Mouse (Mus musculus) forebrain, postnatal 0 days (tissue): Measurements from ENCODE around the gene Tspan15. TPM values are rescaled to one million over a fixed set of nuclear protein-coding genes. Genes with fewer than 3 reads are reported as not detected.

Experiments used
- ATAC-seq: fragments of 200-750 bp; cut with Nextera tagmentation; 2 replicates; pipeline ENCODE4 v1.8.0; 2017; ENCODE audit warnings: mild to moderate bottlenecking, moderate library complexity
- DNase-seq: peaks from one replicate; pipeline ENCODE4 v3.0.0-alpha.2; 2015
- H3K27ac ChIP-seq: fragments of 300-500 bp; sonication (generic); 2 replicates; pipeline ENCODE4 v1.5.1; 2014; ENCODE audit warnings: low read depth, mild to moderate bottlenecking, antibody characterized with exemption, low read length, moderate library complexity, mixed read lengths
- H3K27me3 ChIP-seq: fragments of 300-500 bp; sonication (generic); 2 replicates; pipeline ENCODE4 v1.6.1; 2014; ENCODE audit warnings: mild to moderate bottlenecking, low read length, mixed read lengths; ENCODE audit not compliant: insufficient read depth
- H3K36me3 ChIP-seq: fragments of 300-500 bp; sonication (generic); 2 replicates; pipeline ENCODE4 v1.6.1; 2014; ENCODE audit warnings: mild to moderate bottlenecking, moderate library complexity; ENCODE audit not compliant: insufficient read depth
- H3K4me1 ChIP-seq: fragments of 300-500 bp; sonication (generic); 2 replicates; pipeline ENCODE4 v1.6.1; 2014; ENCODE audit warnings: antibody characterized with exemption; ENCODE audit not compliant: insufficient read depth
- H3K4me2 ChIP-seq: fragments of 300-500 bp; sonication (generic); 2 replicates; pipeline ENCODE4 v1.6.1; 2014; ENCODE audit warnings: low read depth, mild to moderate bottlenecking, moderate library complexity
- H3K4me3 ChIP-seq: fragments of 300-500 bp; sonication (generic); 2 replicates; pipeline ENCODE4 v1.5.1; 2014; ENCODE audit warnings: low read depth, low read length, mixed read lengths
- H3K9ac ChIP-seq: fragments of 300-500 bp; sonication (generic); 2 replicates; pipeline ENCODE4 v1.6.1; 2014; ENCODE audit warnings: mild to moderate bottlenecking
- H3K9me3 ChIP-seq: fragments of 300-500 bp; sonication (generic); 2 replicates; pipeline ENCODE4 v1.6.1; 2016; ENCODE audit warnings: low read length
- CTCF ChIP-seq: sonication (generic); IDR thresholded peaks from 2 replicates; pipeline ENCODE4 v1.5.1; 2016; ENCODE audit warnings: antibody characterized with exemption, control low read depth, low read depth
- WGBS: fragments of 180-500 bp; shearing (Covaris S2); extraction: QIAGEN DNeasy Blood & Tissue Kit; methylation state at CpG from one replicate; pipeline ENCODE4 v1.1.7; 2014; 5-methylcytosine and 5-hydroxymethylcytosine counted together
- polyA plus RNA-seq: library from polyadenylated mRNA; unstranded; fragments of >200 nt; fragmentation: Nextera tagmentation; extraction: Ambion mirVana; gene quantifications from 2 replicates; pipeline ENCODE4 v1.2.1, GENCODE M21; 2015
- total RNA-seq: library from RNA; depleted of rRNA; stranded (reverse); fragments of >200 nt; gene quantifications from 2 replicates; pipeline ENCODE4 v1.2.3, GENCODE M21; 2014

Tspan15 gene
- total and polyA plus RNA-seq, 2 experiments from 2014 or later = 11.6 to 15.2 TPM

DNA sequence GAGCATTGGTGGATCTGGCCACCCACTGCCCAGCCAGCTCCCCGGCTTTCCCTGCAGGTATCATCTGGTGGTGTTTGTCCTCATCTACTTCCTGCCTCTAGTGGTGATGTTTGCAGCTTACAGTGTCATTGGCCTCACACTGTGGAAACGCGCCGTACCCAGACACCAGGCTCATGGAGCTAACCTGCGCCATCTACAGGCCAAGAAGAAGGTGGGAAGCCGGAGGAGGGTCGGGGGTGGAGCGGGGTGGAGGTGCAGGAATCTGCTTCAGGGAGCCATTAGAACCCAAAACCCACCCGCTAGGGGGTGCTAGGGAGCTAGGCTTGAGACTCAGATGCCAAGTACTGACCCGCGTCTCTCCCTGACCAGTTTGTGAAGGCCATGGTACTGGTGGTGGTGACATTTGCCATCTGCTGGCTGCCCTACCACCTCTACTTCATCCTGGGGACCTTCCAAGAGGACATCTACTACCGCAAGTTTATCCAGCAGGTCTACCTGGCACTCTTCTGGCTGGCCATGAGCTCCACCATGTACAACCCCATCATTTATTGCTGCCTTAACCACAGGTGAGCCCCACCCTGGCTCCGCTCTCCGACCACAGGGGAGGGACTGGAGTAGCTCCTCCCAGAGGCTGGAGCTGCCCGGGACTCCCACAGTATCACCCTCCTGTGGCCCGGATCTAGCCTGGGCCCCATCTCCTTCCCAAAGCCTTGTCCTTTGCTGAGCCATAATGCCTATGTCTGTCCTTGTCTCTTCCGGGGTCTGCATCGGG is 30.2 kb upstream of the Tspan15 start:
- ATAC-seq = peak; percentile 93
- WGBS = 19% methylated on average over 18 of the region's 18 CpGs
- H3K9me3 ChIP-seq = no peaks in the 10 kb centered on the region

DNA sequence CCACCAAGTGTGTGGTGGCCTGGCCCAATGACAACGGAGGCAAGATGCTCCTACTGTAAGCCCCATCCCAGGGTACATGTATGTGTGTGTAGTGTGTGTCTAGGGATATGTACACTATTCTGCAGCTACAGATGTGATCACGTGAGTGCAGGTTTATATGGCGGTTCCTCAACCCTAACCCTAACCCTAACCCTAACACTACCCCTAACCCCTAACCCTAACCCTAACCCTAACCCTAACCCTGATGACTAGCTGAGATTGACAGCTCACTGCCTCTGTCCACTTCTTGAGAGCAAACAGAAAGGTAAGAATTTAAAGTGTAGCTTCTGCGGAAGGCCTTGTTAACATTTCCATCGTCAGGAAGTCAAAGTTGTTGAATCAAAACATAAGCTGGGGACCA is 27.2 kb upstream of the Tspan15 start:
- DNase-seq = no peak
- no peak overlapping the region for H3K9ac ChIP-seq
- TF ChIP-seq CTCF = no peak
- H3K4me1 ChIP-seq = no peaks in the 10 kb centered on the region
- H3K36me3 ChIP-seq = no peaks in the 10 kb centered on the region
- no peak overlapping the region for H3K27ac ChIP-seq
- WGBS = 93% methylated on average over 5 of the region's 5 CpGs
- H3K9me3 ChIP-seq = no peaks in the 10 kb centered on the region
- ATAC-seq = no peak
- H3K27me3 ChIP-seq = no peaks in the 10 kb centered on the region
- H3K4me2 ChIP-seq = no peak overlapping the region
- H3K4me3 ChIP-seq = no peak overlapping the region

More for the DNA sequence above, 30.2 kb upstream of the Tspan15 start:
- Histone ChIP-seq H3K27ac (no peak overlapping the region), H3K9ac (no peak overlapping the region), H3K27me3 (no peaks in the 10 kb centered on the region), H3K36me3 (no peaks in the 10 kb centered on the region), H3K4me2 (no peak overlapping the region), H3K4me1 (no peaks in the 10 kb centered on the region), H3K4me3 (no peak overlapping the region)
- peak; percentile 70 for DNase-seq
- peak; percentile 80 for TF ChIP-seq CTCF

DNA sequence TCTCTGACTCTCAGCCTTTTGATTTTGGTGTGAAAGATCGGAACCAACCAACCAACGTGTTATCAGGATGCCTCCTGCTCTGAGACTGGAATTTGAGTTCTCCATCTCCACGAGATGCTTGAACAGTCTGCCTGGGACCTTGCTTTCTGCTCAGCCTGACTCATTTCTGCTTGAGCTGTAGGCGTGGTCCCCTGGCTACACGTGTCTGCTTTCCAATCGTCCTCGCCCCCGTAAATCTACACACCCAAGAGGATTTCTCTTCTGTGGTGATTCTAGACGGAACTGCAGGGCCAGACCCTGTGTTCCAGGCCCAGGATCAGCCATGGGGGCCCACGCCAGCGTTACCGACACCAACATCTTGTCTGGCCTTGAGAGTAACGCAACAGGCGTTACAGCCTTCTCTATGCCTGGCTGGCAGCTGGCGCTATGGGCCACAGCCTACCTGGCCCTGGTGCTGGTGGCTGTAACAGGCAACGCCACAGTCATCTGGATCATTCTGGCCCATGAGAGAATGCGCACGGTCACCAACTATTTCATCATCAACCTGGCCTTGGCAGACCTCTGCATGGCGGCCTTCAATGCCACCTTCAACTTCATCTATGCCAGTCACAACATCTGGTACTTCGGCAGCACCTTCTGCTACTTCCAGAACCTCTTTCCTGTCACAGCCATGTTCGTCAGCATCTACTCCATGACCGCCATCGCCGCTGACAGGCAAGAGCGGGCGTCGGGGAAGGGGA is 21.6 kb upstream of the Tspan15 start:
- 91% methylated on average over 27 of the region's 27 CpGs for WGBS
- Histone ChIP-seq H3K27me3 (no peaks in the 10 kb centered on the region), H3K36me3 (no peaks in the 10 kb centered on the region)

DNA sequence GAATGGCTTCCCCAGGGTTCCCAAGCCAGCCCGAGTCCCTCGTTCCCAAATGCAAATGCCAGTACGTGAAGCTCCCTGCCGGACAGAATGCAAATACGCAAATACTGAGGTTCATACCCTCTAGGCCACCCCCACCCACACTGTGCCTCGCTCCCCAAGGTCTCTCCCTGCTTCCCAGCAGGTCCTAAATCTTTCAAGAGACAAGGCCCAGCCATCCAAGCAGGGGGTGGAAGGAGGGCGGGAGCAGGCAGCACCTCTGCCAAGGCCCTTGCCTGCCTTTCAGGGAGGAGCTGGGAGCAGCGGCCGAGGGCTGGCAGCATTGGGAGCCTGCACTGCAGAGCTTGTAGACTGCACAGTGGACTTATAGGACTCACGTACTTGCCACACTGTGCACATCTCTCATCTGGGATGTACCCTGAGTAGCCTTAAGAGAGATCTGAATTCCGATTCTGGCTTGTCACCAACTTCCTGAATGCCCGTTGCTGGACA is 21.0 kb upstream of the Tspan15 start, which contains the start of gene Tacr2:
Tacr2 (plus strand) TSS at position 439 of the 489 bp plus-strand sequence.
- 54% methylated on average over 12 of the region's 12 CpGs for WGBS
- no peak within 1 kb of the TSS for H3K27ac ChIP-seq
- H3K27me3 ChIP-seq = no peaks in the 10 kb centered on the region
- H3K4me2 ChIP-seq = no peak within 1 kb of the TSS
- DNase-seq (no peak), ATAC-seq (no peak)
- no peaks in the 10 kb centered on the region for H3K4me1 ChIP-seq
- TF ChIP-seq CTCF = no peak
- no peaks in the 10 kb centered on the region for H3K36me3 ChIP-seq
- H3K9me3 ChIP-seq = no peaks in the 10 kb centered on the region
- no peak within 1 kb of the TSS for H3K4me3 ChIP-seq
- H3K9ac ChIP-seq = no peak within 1 kb of the TSS

More for the DNA sequence above, 21.6 kb upstream of the Tspan15 start:
- H3K9ac ChIP-seq = no peak overlapping the region
- ATAC-seq (no peak), DNase-seq (no peak)
- TF ChIP-seq CTCF = no peak
- no peak overlapping the region for H3K4me3 ChIP-seq
- H3K4me2 ChIP-seq = no peak overlapping the region
- H3K4me1 ChIP-seq = no peaks in the 10 kb centered on the region
- H3K27ac ChIP-seq = no peak overlapping the region
- H3K9me3 ChIP-seq = no peaks in the 10 kb centered on the region

- H3K4me2 ChIP-seq = no peak overlapping the region
- no peaks in the 10 kb centered on the region for H3K4me1 ChIP-seq
- no peak for TF ChIP-seq CTCF
- no peak for DNase-seq
- H3K9me3 ChIP-seq = no peaks in the 10 kb centered on the region
- H3K27ac ChIP-seq = no peak overlapping the region
- H3K36me3 ChIP-seq = no peaks in the 10 kb centered on the region
- H3K27me3 ChIP-seq = no peaks in the 10 kb centered on the region
- ATAC-seq = no peak
- no peak overlapping the region for H3K9ac ChIP-seq
- no peak overlapping the region for H3K4me3 ChIP-seq
- 71% methylated on average over 8 of the region's 8 CpGs for WGBS
Observed at GRCm38 (mm10) chr10:62247815-62248214, 16.8 kb upstream of the Tspan15 start.

- ATAC-seq (no peak), DNase-seq (peak; percentile 10)
- 53% methylated on average over 3 of the region's 3 CpGs for WGBS
- H3K27ac ChIP-seq = no peak overlapping the region
- H3K4me2 ChIP-seq = no peak overlapping the region
- no peaks in the 10 kb centered on the region for H3K9me3 ChIP-seq
- no peak overlapping the region for H3K4me3 ChIP-seq
- H3K36me3 ChIP-seq = no peaks in the 10 kb centered on the region
- H3K4me1 ChIP-seq = no peaks in the 10 kb centered on the region
- no peak overlapping the region for H3K9ac ChIP-seq
- TF ChIP-seq CTCF = no peak
- H3K27me3 ChIP-seq = no peaks in the 10 kb centered on the region
Observed at GRCm38 (mm10) chr10:62247156-62247555, 16.1 kb upstream of the Tspan15 start.

GRCm38 (mm10) chr10:62244067-62244466 is 13.0 kb upstream of the Tspan15 start:
- no peaks in the 10 kb centered on the region for H3K4me1 ChIP-seq
- no peaks in the 10 kb centered on the region for H3K9me3 ChIP-seq
- no peak for TF ChIP-seq CTCF
- H3K36me3 ChIP-seq = no peaks in the 10 kb centered on the region
- no peak for ATAC-seq
- H3K27me3 ChIP-seq = no peaks in the 10 kb centered on the region
- no peak overlapping the region for H3K9ac ChIP-seq
- no peak overlapping the region for H3K27ac ChIP-seq
- H3K4me3 ChIP-seq = no peak overlapping the region
- DNase-seq = no peak
- WGBS = 94% methylated on average over 9 of the region's 9 CpGs
- no peak overlapping the region for H3K4me2 ChIP-seq
